Mouse (Mus musculus) heart, embryonic 16.5 days (tissue): Measurements from ENCODE around the gene Irgm1. TPM values are rescaled to one million over a fixed set of nuclear protein-coding genes. Genes with fewer than 3 reads are reported as not detected.
"Not testable (repeated sequence)": the region's sequence is repeated elsewhere in the genome, so short reads cannot be mapped to it uniquely, and the experiment has no call there.

Source experiments
- ATAC-seq: fragments of 200-750 bp; cut with Nextera tagmentation; replicated peaks from 2 replicates; pipeline ENCODE4 v1.8.0; 2017; ENCODE audit warnings: moderate number of reproducible peaks; ENCODE audit not compliant: insufficient read depth, low FRiP score; ENCODE audit errors: extremely low read depth
- H3K27ac ChIP-seq: fragments of 300-500 bp; sonication (generic); 2 replicates; pipeline ENCODE4 v1.5.1; 2014; ENCODE audit warnings: mild to moderate bottlenecking, low read length, control low read depth, moderate library complexity
- H3K27me3 ChIP-seq: fragments of 300-500 bp; sonication (generic); 2 replicates; pipeline ENCODE4 v1.6.1; 2014; ENCODE audit warnings: low read length, mixed read lengths; ENCODE audit not compliant: control insufficient read depth, insufficient read depth
- H3K36me3 ChIP-seq: fragments of 300-500 bp; sonication (generic); 2 replicates; pipeline ENCODE4 v1.6.1; 2014; ENCODE audit not compliant: control insufficient read depth, insufficient read depth
- H3K4me1 ChIP-seq: fragments of 300-500 bp; sonication (generic); 2 replicates; pipeline ENCODE4 v1.6.1; 2014; ENCODE audit warnings: low read length, mixed read lengths; ENCODE audit not compliant: control insufficient read depth, insufficient read depth
- H3K4me2 ChIP-seq: fragments of 300-500 bp; sonication (generic); 2 replicates; pipeline ENCODE4 v1.6.1; 2014; ENCODE audit warnings: low read depth, mild to moderate bottlenecking, control low read depth, low read length
- H3K4me3 ChIP-seq: fragments of 300-500 bp; sonication (generic); 2 replicates; pipeline ENCODE4 v1.5.1; 2014; ENCODE audit warnings: mild to moderate bottlenecking, control low read depth, low read length
- H3K9ac ChIP-seq: fragments of 300-500 bp; sonication (generic); 2 replicates; pipeline ENCODE4 v1.6.1; 2014; ENCODE audit warnings: low read length, control low read depth
- H3K9me3 ChIP-seq: fragments of 300-500 bp; sonication (generic); replicated peaks from 2 replicates; pipeline ENCODE4 v1.6.1; 2016; ENCODE audit warnings: low read length; ENCODE audit not compliant: control insufficient read depth
- WGBS: fragments of 180-500 bp; shearing (Covaris S2); extraction: QIAGEN DNeasy Blood & Tissue Kit; methylation state at CpG from one replicate; pipeline ENCODE4 v1.1.7; 2014; 5-methylcytosine and 5-hydroxymethylcytosine counted together
- polyA plus RNA-seq: library from polyadenylated mRNA; unstranded; fragments of >200 nt; fragmentation: Nextera tagmentation; extraction: Ambion mirVana; gene quantifications from 2 replicates; pipeline ENCODE4 v1.2.1, GENCODE M21; 2015

Irgm1 gene
- polyA plus RNA-seq, 1 experiment from 2014 or later: 14.5 TPM

- ATAC-seq: no peak
Observed at GRCm38 (mm10) chr11:48827926-48828325, 43.6 kb downstream of the Irgm1 start.

GRCm38 (mm10) chr11:48826752-48827096, 44.8 kb downstream of the Irgm1 start:
- WGBS: 3% methylated on average over 6 of the region's 6 CpGs
- no peaks in the 10 kb centered on the region for H3K36me3 ChIP-seq
- H3K4me2 ChIP-seq: peak overlapping the region; percentile 68
- no peaks in the 10 kb centered on the region for H3K9me3 ChIP-seq
- no peak for ATAC-seq
- no peaks in the 10 kb centered on the region for H3K27me3 ChIP-seq
- peaks cover 4% of the 10 kb centered on the region; the same call in 1 of the 2 replicates for H3K4me1 ChIP-seq
- H3K4me3 ChIP-seq: peak overlapping the region; percentile 49
- peak overlapping the region; percentile 64 for H3K9ac ChIP-seq
- peak overlapping the region; percentile 60 for H3K27ac ChIP-seq

More at GRCm38 (mm10) chr11:48827926-48828325, 43.6 kb downstream of the Irgm1 start:
- Histone ChIP-seq H3K4me3 (no peak overlapping the region), H3K27ac (no peak overlapping the region), H3K4me2 (no peak overlapping the region), H3K36me3 (no peaks in the 10 kb centered on the region), H3K27me3 (no peaks in the 10 kb centered on the region), H3K9me3 (no peaks in the 10 kb centered on the region), H3K9ac (no peak overlapping the region), H3K4me1 (peaks cover 4% of the 10 kb centered on the region; the same call in 1 of the 2 replicates)
- WGBS: 68% methylated on average over 6 of the region's 6 CpGs

GRCm38 (mm10) chr11:48825979-48826751, 45.3 kb downstream of the Irgm1 start, which contains the start of the genes Trim7 and Gm12184:
Gene Trim7 (plus strand): TSS chr11:48826140.
Gene Gm12184 (minus strand): TSS chr11:48826655.
- peak; percentile 84 for ATAC-seq
- H3K36me3 ChIP-seq, H3K4me1 ChIP-seq, H3K9me3 ChIP-seq, H3K27me3 ChIP-seq: not testable (repeated sequence)
- WGBS: under 1% methylated on average over 54 of the region's 92 CpGs
- Histone ChIP-seq H3K4me2 (peak within 1 kb of the TSS; percentile 68), H3K4me3 (peak within 1 kb of the TSS; percentile 49), H3K9ac (peak within 1 kb of the TSS; percentile 64), H3K27ac (peak within 1 kb of the TSS; percentile 60)

GRCm38 (mm10) chr11:48824311-48824830, 47.1 kb downstream of the Irgm1 start:
- ATAC-seq: no peak
- peak overlapping the region; percentile 27; the same call in 1 of the 2 replicates for H3K9ac ChIP-seq
- 9% methylated on average over 22 of the region's 22 CpGs for WGBS
- no peaks in the 10 kb centered on the region for H3K9me3 ChIP-seq
- H3K4me1 ChIP-seq: peaks cover 2% of the 10 kb centered on the region; the same call in 1 of the 2 replicates
- H3K36me3 ChIP-seq: no peaks in the 10 kb centered on the region
- peak overlapping the region; percentile 68 for H3K4me2 ChIP-seq
- H3K27me3 ChIP-seq: no peaks in the 10 kb centered on the region
- H3K27ac ChIP-seq: no peak overlapping the region
- peak overlapping the region; percentile 44 for H3K4me3 ChIP-seq

- H3K4me3 ChIP-seq: peak overlapping the region; percentile 44
- H3K9ac ChIP-seq: peak overlapping the region; percentile 27
- H3K27me3 ChIP-seq: no peaks in the 10 kb centered on the region
- no peaks in the 10 kb centered on the region for H3K36me3 ChIP-seq
- peak overlapping the region; percentile 68 for H3K4me2 ChIP-seq
- peaks cover 2% of the 10 kb centered on the region; the same call in 1 of the 2 replicates for H3K4me1 ChIP-seq
- WGBS: 1% methylated on average over 15 of the region's 15 CpGs
- no peak overlapping the region for H3K27ac ChIP-seq
- H3K9me3 ChIP-seq: no peaks in the 10 kb centered on the region
- ATAC-seq: no peak
Observed at GRCm38 (mm10) chr11:48823536-48823972, 47.9 kb downstream of the Irgm1 start.

GRCm38 (mm10) chr11:48822768-48823512, 48.5 kb downstream of the Irgm1 start:
- H3K9me3 ChIP-seq: no peaks in the 10 kb centered on the region
- H3K27me3 ChIP-seq: no peaks in the 10 kb centered on the region
- H3K9ac ChIP-seq: no peak overlapping the region
- H3K27ac ChIP-seq: no peak overlapping the region
- ATAC-seq: no peak
- WGBS: 35% methylated on average over 14 of the region's 14 CpGs
- H3K36me3 ChIP-seq: no peaks in the 10 kb centered on the region
- peak overlapping the region; percentile 68 for H3K4me2 ChIP-seq
- H3K4me3 ChIP-seq: peak overlapping the region; percentile 44
- H3K4me1 ChIP-seq: peaks cover 2% of the 10 kb centered on the region; the same call in 1 of the 2 replicates

- not testable (repeated sequence) for H3K4me1 ChIP-seq, H3K4me2 ChIP-seq, H3K9ac ChIP-seq, H3K36me3 ChIP-seq, ATAC-seq, H3K9me3 ChIP-seq, H3K27me3 ChIP-seq, H3K4me3 ChIP-seq, H3K27ac ChIP-seq
- 88% methylated on average over 14 of the region's 14 CpGs for WGBS
Observed at GRCm38 (mm10) chr11:48821299-48821698, 50.2 kb downstream of the Irgm1 start.

- Histone ChIP-seq H3K4me1 (peaks cover 11% of the 10 kb centered on the region), H3K36me3 (no peaks in the 10 kb centered on the region), H3K27ac (peak overlapping the region; percentile 44; the same call in 1 of the 2 replicates)
Observed at GRCm38 (mm10) chr11:48820308-48820674, 51.2 kb downstream of the Irgm1 start.

More at GRCm38 (mm10) chr11:48820308-48820674, 51.2 kb downstream of the Irgm1 start:
- Histone ChIP-seq H3K9ac (no peak overlapping the region), H3K9me3 (no peaks in the 10 kb centered on the region), H3K4me3 (no peak overlapping the region), H3K4me2 (no peak overlapping the region), H3K27me3 (no peaks in the 10 kb centered on the region)
- no peak for ATAC-seq
